Mouse (Mus musculus): ENCODE data around the gene Scaf4. TPM values are rescaled to one million over a fixed set of nuclear protein-coding genes. Genes with fewer than 3 reads are reported as not detected.
"Not testable (repeated sequence)": the region's sequence is repeated elsewhere in the genome, so short reads cannot be mapped to it uniquely, and the experiment has no call there.

Gene Scaf4
- total RNA-seq, 4 experiments from 2014 or later = 52.4 to 66.5 (median 60.7) TPM

GRCm38 (mm10) chr16:90239128-90239746, 45.1 kb downstream of the Scaf4 start:
- no peak for DNase-seq (ENCODE audit: low spot score in 2 of 2)

- DNase-seq (ENCODE audit: low spot score in 2 of 2) = no peak
Observed at GRCm38 (mm10) chr16:90235188-90235587, 49.1 kb downstream of the Scaf4 start.

- no peak for DNase-seq (ENCODE audit: low spot score in 2 of 2)
Observed at GRCm38 (mm10) chr16:90234617-90235016, 49.7 kb downstream of the Scaf4 start.

- DNase-seq (ENCODE audit: low spot score in 2 of 2) = no peak
Observed at GRCm38 (mm10) chr16:90233702-90234101, 50.6 kb downstream of the Scaf4 start.

- no peak for DNase-seq (ENCODE audit: low spot score in 2 of 2)
Observed at GRCm38 (mm10) chr16:90231302-90231701, 53.0 kb downstream of the Scaf4 start.

- no peak for DNase-seq (ENCODE audit: low spot score in 2 of 2)
Observed at GRCm38 (mm10) chr16:90229897-90230296, 54.4 kb downstream of the Scaf4 start.

GRCm38 (mm10) chr16:90221441-90222070, 62.7 kb downstream of the Scaf4 start:
- DNase-seq (ENCODE audit: low spot score in 2 of 2) = no peak

- DNase-seq (ENCODE audit: low spot score in 2 of 2) = peak in 1 of 2 experiments; percentile 38
Observed at GRCm38 (mm10) chr16:90220892-90221431, 63.3 kb downstream of the Scaf4 start.

GRCm38 (mm10) chr16:90220026-90220891, 64.0 kb downstream of the Scaf4 start, which contains the start of gene Sod1:
Gene Sod1, plus strand, starts transcription at chr16:90220754.
- DNase-seq (ENCODE audit: low spot score in 2 of 2) = peak; percentile 84 to 92

GRCm38 (mm10) chr16:90219445-90219844, 64.9 kb downstream of the Scaf4 start:
- DNase-seq (ENCODE audit: low spot score in 2 of 2) = not testable (repeated sequence)

GRCm38 (mm10) chr16:90217926-90218325, 66.4 kb downstream of the Scaf4 start:
- no peak for DNase-seq (ENCODE audit: low spot score in 2 of 2)

GRCm38 (mm10) chr16:90217356-90217755, 66.9 kb downstream of the Scaf4 start:
- no peak for DNase-seq (ENCODE audit: low spot score in 2 of 2)

GRCm38 (mm10) chr16:90216414-90216813, 67.9 kb downstream of the Scaf4 start:
- DNase-seq (ENCODE audit: low spot score in 2 of 2) = no peak

- DNase-seq (ENCODE audit: low spot score in 2 of 2) = not testable (repeated sequence)
Observed at GRCm38 (mm10) chr16:90215879-90216278, 68.4 kb downstream of the Scaf4 start.

- DNase-seq (ENCODE audit: low spot score in 2 of 2) = no peak
Observed at GRCm38 (mm10) chr16:90214731-90215565, 69.4 kb downstream of the Scaf4 start.

- DNase-seq (ENCODE audit: low spot score in 2 of 2) = no peak
Observed at GRCm38 (mm10) chr16:90213477-90214339, 70.6 kb downstream of the Scaf4 start.

- no peak for DNase-seq (ENCODE audit: low spot score in 2 of 2)
Observed at GRCm38 (mm10) chr16:90211767-90212166, 72.5 kb downstream of the Scaf4 start.

- DNase-seq (ENCODE audit: low spot score in 2 of 2) = no peak
Observed at GRCm38 (mm10) chr16:90210717-90211116, 73.6 kb downstream of the Scaf4 start.

GRCm38 (mm10) chr16:90208996-90209395, 75.3 kb downstream of the Scaf4 start:
- DNase-seq (ENCODE audit: low spot score in 2 of 2) = no peak

GRCm38 (mm10) chr16:90204868-90205267, 79.4 kb downstream of the Scaf4 start:
- no peak for DNase-seq (ENCODE audit: low spot score in 2 of 2)

Measured in layer of hippocampus, adult 8-10 months (tissue).